Mouse (Mus musculus): ENCODE data around the gene Osbpl9. TPM values are rescaled to one million over a fixed set of nuclear protein-coding genes. Genes with fewer than 3 reads are reported as not detected.

Osbpl9 gene
- polyA plus RNA-seq, 1 experiment from 2014 or later: 75.8 TPM

DNA sequence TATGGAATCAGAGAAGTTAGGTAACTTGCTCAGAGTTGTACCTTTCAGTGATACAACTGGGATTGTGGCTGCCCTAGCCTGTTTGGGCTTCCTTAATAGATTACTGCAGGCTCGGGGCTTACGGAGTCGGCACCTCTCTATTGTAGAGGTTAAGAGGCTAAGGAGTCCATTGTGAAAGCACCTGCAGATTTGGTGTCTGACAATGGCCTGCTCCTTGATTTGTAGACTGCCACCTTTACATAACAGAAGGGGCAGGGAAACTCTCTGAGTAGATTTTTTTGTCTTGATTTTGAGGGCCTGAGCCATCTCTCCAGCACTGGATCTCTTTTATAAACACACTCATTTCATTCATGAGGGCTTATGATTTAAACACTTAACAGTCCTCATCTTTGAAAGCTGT lies 175.5 kb downstream of the Osbpl9 start:
- Histone ChIP-seq H3K27me3 (ENCODE audit: control insufficient read depth, insufficient read depth, low read length) (no peaks in the 10 kb centered on the region), H3K9ac (ENCODE audit: low read length) (no peak overlapping the region), H3K27ac (ENCODE audit: low read depth, low read length) (no peak overlapping the region), H3K9me3 (ENCODE audit: control insufficient read depth, low read length) (no peaks in the 10 kb centered on the region), H3K4me2 (no peak overlapping the region), H3K4me3 (ENCODE audit: low read depth, low read length) (no peak overlapping the region), H3K36me3 (ENCODE audit: control insufficient read depth, insufficient read depth, low read length) (peaks cover 6% of the 10 kb centered on the region), H3K4me1 (ENCODE audit: control insufficient read depth, insufficient read depth, low read length) (no peaks in the 10 kb centered on the region)
- ATAC-seq (ENCODE audit: low FRiP score) (no peak), DNase-seq (ENCODE audit: low spot score, missing footprints) (no peak)
- 43% methylated on average over 3 of the region's 3 CpGs for WGBS

DNA sequence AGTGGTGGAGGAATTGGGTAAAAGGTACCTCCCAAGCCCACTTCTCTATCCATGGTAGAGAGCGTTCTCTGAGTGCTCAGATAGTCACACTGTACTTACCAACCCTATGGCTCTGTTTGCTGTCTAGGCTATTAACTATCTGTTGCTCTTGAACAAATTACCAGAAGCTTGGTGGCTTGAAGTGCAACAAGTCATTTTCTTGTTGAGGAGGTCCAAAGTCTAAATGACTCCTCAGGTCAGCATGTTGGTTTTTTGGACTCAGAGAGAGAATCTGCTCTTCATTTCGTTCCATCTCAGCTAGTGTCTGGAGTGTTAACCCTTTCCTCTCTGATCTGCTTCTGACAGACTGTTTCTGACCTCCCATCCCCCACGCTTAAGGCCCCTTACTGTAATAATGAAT lies 177.0 kb downstream of the Osbpl9 start:
- H3K9me3 ChIP-seq (ENCODE audit: control insufficient read depth, low read length): no peaks in the 10 kb centered on the region
- no peak for ATAC-seq (ENCODE audit: low FRiP score)

DNA sequence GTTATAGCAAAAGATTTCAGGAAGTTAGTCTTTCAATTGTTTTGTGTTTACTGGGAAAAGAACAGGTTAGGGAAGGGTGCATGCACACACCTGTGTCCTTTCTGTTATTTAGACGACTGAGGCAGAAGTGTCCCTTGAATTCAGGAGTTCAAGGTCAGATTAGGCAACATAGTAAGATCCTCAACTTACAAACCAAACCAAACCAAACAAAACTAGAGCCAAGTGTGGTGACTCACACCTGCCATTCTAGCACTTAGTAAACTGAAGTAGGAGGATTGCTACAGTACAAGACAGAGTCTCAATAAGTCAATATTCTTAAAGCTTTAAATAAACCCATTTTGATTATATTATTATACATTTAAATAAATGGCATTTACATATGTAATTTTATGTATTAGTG lies 180.1 kb downstream of the Osbpl9 start:
- no peaks in the 10 kb centered on the region for H3K27me3 ChIP-seq (ENCODE audit: control insufficient read depth, insufficient read depth, low read length)
- H3K4me1 ChIP-seq (ENCODE audit: control insufficient read depth, insufficient read depth, low read length): no peaks in the 10 kb centered on the region
- H3K9ac ChIP-seq (ENCODE audit: low read length): no peak overlapping the region
- no peak overlapping the region for H3K4me3 ChIP-seq (ENCODE audit: low read depth, low read length)
- no peak for ATAC-seq (ENCODE audit: low FRiP score)
- H3K27ac ChIP-seq (ENCODE audit: low read depth, low read length): no peak overlapping the region
- H3K36me3 ChIP-seq (ENCODE audit: control insufficient read depth, insufficient read depth, low read length): 0 out of 2 replicates have a peak, but pooled peaks cover 3% of the 10 kb centered on the region
- H3K9me3 ChIP-seq (ENCODE audit: control insufficient read depth, low read length): no peaks in the 10 kb centered on the region
- DNase-seq (ENCODE audit: low spot score, missing footprints): no peak
- no peak overlapping the region for H3K4me2 ChIP-seq
- 81% methylated on average over 1 of the region's 1 CpGs for WGBS

More for the DNA sequence above, 177.0 kb downstream of the Osbpl9 start:
- 66% methylated on average over 3 of the region's 3 CpGs for WGBS
- Histone ChIP-seq H3K9ac (ENCODE audit: low read length) (no peak overlapping the region), H3K36me3 (ENCODE audit: control insufficient read depth, insufficient read depth, low read length) (peaks cover 6% of the 10 kb centered on the region; the same call in 1 of the 2 replicates), H3K4me2 (no peak overlapping the region), H3K27ac (ENCODE audit: low read depth, low read length) (no peak overlapping the region), H3K27me3 (ENCODE audit: control insufficient read depth, insufficient read depth, low read length) (no peaks in the 10 kb centered on the region), H3K4me1 (ENCODE audit: control insufficient read depth, insufficient read depth, low read length) (no peaks in the 10 kb centered on the region), H3K4me3 (ENCODE audit: low read depth, low read length) (no peak overlapping the region)
- DNase-seq (ENCODE audit: low spot score, missing footprints): no peak

DNA sequence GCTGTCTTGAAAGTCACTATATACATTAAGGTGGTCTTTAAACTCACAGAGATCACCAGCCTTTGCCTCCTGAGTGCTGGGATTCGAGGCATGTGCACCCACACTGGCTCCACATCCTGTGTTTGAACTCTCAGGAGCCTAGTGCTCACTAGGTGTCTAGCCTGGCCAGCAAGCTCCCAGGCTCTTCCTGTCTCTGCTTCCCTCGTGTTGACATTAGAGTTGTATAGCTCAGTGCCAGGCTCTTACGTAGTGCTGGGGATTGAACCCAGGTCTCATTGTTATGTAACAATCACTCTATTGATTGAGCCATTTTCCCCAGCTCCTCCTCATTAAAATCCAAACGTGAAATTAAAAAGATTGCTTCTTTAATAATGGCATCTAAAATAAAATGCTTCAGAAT lies 182.8 kb downstream of the Osbpl9 start:
- ATAC-seq (ENCODE audit: low FRiP score): no peak
- no peak for DNase-seq (ENCODE audit: low spot score, missing footprints)
- Histone ChIP-seq H3K27ac (ENCODE audit: low read depth, low read length) (no peak overlapping the region), H3K9me3 (ENCODE audit: control insufficient read depth, low read length) (no peaks in the 10 kb centered on the region), H3K4me1 (ENCODE audit: control insufficient read depth, insufficient read depth, low read length) (no peaks in the 10 kb centered on the region), H3K36me3 (ENCODE audit: control insufficient read depth, insufficient read depth, low read length) (0 out of 2 replicates have a peak, but pooled peaks cover 3% of the 10 kb centered on the region), H3K4me3 (ENCODE audit: low read depth, low read length) (no peak overlapping the region), H3K9ac (ENCODE audit: low read length) (no peak overlapping the region), H3K27me3 (ENCODE audit: control insufficient read depth, insufficient read depth, low read length) (no peaks in the 10 kb centered on the region), H3K4me2 (no peak overlapping the region)
- 71% methylated on average over 4 of the region's 4 CpGs for WGBS

DNA sequence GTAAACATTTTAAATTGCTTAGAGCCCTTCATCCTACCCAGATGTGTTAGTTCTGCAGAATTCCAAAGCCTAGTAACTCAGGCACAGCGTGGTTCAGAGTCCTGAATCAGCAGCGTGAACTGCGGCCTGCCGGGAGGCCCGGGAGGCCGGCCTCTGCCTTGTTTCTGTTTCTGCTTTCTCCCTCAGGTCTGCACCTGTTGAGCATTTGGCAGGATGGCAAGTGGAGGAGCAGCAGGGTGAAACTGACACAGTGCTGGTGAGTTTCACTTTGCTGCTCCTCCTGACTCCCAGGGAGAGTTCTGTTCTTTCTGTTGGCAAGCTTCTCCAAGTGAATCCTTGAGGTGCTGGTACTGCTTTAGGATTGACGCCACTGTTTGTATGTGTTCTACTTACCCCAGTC lies 184.6 kb downstream of the Osbpl9 start:
- Histone ChIP-seq H3K4me3 (ENCODE audit: low read depth, low read length) (no peak overlapping the region), H3K4me1 (ENCODE audit: control insufficient read depth, insufficient read depth, low read length) (no peaks in the 10 kb centered on the region), H3K36me3 (ENCODE audit: control insufficient read depth, insufficient read depth, low read length) (0 out of 2 replicates have a peak, but pooled peaks cover 5% of the 10 kb centered on the region), H3K9ac (ENCODE audit: low read length) (no peak overlapping the region), H3K4me2 (no peak overlapping the region), H3K27me3 (ENCODE audit: control insufficient read depth, insufficient read depth, low read length) (no peaks in the 10 kb centered on the region), H3K9me3 (ENCODE audit: control insufficient read depth, low read length) (no peaks in the 10 kb centered on the region), H3K27ac (ENCODE audit: low read depth, low read length) (no peak overlapping the region)
- no peak for DNase-seq (ENCODE audit: low spot score, missing footprints)
- whole genome bisulfite sequencing: 60% methylated on average over 7 of the region's 7 CpGs
- no peak for ATAC-seq (ENCODE audit: low FRiP score)

DNA sequence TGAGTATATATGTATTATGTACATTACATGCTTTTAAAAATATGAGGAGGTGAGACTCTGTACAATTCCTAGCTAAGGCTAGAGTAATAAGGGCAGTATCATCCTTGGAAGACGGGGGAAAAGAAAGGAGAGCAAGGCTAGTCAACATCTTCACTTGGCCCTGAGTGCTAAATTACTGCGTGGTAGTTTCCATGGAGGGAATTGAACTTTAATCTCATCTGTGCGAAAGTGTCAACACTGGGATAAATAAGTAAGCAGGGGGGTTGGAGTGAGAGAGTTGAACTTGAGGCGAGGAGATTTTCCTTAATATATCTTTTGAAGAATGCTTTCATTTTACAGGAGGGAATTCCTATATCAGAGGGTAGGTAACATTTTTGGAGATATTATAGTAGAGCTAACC lies 188.0 kb downstream of the Osbpl9 start:
- ATAC-seq (ENCODE audit: low FRiP score): no peak
- no peaks in the 10 kb centered on the region for H3K4me1 ChIP-seq (ENCODE audit: control insufficient read depth, insufficient read depth, low read length)
- H3K27me3 ChIP-seq (ENCODE audit: control insufficient read depth, insufficient read depth, low read length): no peaks in the 10 kb centered on the region
- no peaks in the 10 kb centered on the region for H3K9me3 ChIP-seq (ENCODE audit: control insufficient read depth, low read length)
- no peak overlapping the region for H3K4me3 ChIP-seq (ENCODE audit: low read depth, low read length)
- WGBS: 91% methylated on average over 4 of the region's 4 CpGs
- H3K27ac ChIP-seq (ENCODE audit: low read depth, low read length): no peak overlapping the region
- H3K36me3 ChIP-seq (ENCODE audit: control insufficient read depth, insufficient read depth, low read length): 0 out of 2 replicates have a peak, but pooled peaks cover 3% of the 10 kb centered on the region
- DNase-seq (ENCODE audit: low spot score, missing footprints): no peak
- no peak overlapping the region for H3K4me2 ChIP-seq
- no peak overlapping the region for H3K9ac ChIP-seq (ENCODE audit: low read length)

MicroRNA genes within 50 kb of the gene (microRNA counts, 519-probe panel; counts per million panel counts)
- not detected for microRNA mmu-miR-761

Small RNA genes lying within 50 kb of the gene (microRNA-seq; reads per million reads assigned to microRNA genes)
- not detected for gene Mir761

Other genes with a start within 250 kb of the Osbpl9 start
- 65.6 and 70.8 TPM in 2 replicates for gene Nrd1, start 201.6 kb downstream of the Osbpl9 start, polyA plus RNA-seq (2014; fragmentation: Nextera tagmentation; extraction: Ambion mirVana)
- 0.11 and 0.19 TPM in 2 replicates for gene Calr4, start 32.2 kb upstream of the Osbpl9 start, polyA plus RNA-seq (2014; fragmentation: Nextera tagmentation; extraction: Ambion mirVana)
- 51.9 and 59.2 TPM in 2 replicates for gene Eps15, start 78.0 kb upstream of the Osbpl9 start, polyA plus RNA-seq (2014; fragmentation: Nextera tagmentation; extraction: Ambion mirVana)
- gene Ttc39a, start 204.4 kb upstream of the Osbpl9 start, polyA plus RNA-seq (2014; fragmentation: Nextera tagmentation; extraction: Ambion mirVana): 2.2 TPM in 2 replicates